Mouse (Mus musculus) urinary bladder, adult 18-20 months (tissue): ENCODE data around the gene Prf1.
A peak's percentile ranks its signal among the peaks of the same experiment; 100 is the strongest.

Experiments
- DNase-seq, 2 experiments: peaks; one replicate each; pipeline ENCODE4 v3.0.0; 2022; ENCODE audit warnings: low spot score in 2 of 2, mixed read lengths in 2 of 2

Prf1 gene

GRCm38 (mm10) chr10:61339216-61339615 is 41.6 kb downstream of the Prf1 start:
- DNase-seq = no peak

- DNase-seq = no peak
Measured at GRCm38 (mm10) chr10:61340247-61340646, 42.6 kb downstream of the Prf1 start.

- no peak for DNase-seq
Measured at GRCm38 (mm10) chr10:61341045-61341444, 43.4 kb downstream of the Prf1 start.

GRCm38 (mm10) chr10:61341557-61341956 is 43.9 kb downstream of the Prf1 start:
- DNase-seq = peak; percentile 51 to 57

- DNase-seq = no peak
Measured at GRCm38 (mm10) chr10:61342750-61343149, 45.1 kb downstream of the Prf1 start.

- DNase-seq = peak; percentile 15 to 59
Measured at GRCm38 (mm10) chr10:61343950-61344349, 46.3 kb downstream of the Prf1 start.

GRCm38 (mm10) chr10:61345179-61345578 is 47.5 kb downstream of the Prf1 start:
- no peak for DNase-seq

- no peak for DNase-seq
Measured at GRCm38 (mm10) chr10:61346374-61346773, 48.7 kb downstream of the Prf1 start.

GRCm38 (mm10) chr10:61351216-61351615 is 53.6 kb downstream of the Prf1 start:
- DNase-seq = no peak
